Mouse (Mus musculus): ENCODE results near the gene Pla2g7.

Gene Pla2g7

GRCm38 (mm10) chr17:43563192-43563987 lies 4.5 kb upstream of the Pla2g7 start:
- ChIA-PET CTCF (interaction anchor here in 1 of 4 experiments (0.6 kb wide), 1 partner anchor 493 kb away, joined by 3 read pairs; no protein-coding TSS in a partner anchor), POLR2A (no interaction called here)

DNA sequence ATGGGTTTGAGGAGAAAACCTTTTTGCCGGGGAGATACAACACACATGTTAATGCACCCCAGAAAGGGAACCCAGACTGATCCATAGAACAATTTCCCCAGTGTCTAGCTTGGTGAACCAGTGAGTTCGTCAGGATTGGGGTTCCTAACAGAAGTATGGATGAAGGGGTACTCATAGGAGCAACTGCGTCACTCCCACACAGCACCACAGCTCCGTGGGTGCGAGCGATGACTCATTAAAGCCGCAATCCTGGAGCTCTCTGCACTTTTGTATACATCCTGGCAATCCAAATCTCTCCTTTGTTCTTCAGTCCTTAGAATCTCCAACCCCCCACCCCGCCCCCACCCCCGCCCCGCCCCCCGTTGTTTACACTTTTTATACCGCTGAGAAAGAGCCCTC lies 306 bp upstream of the Pla2g7 start:
- POLR2A ChIA-PET = interaction anchor here in 2 of 4 experiments (0.5 to 2.5 kb wide), 6 partner anchors 9 to 532 kb away, joined by 3 to 16 read pairs (median 4); no protein-coding TSS in a partner anchor
- CTCF ChIA-PET = interaction anchor here in 1 of 4 experiments (0.8 to 1.7 kb wide), 2 partner anchors 13 to 39 kb away, joined by 3 to 7 read pairs; no protein-coding TSS in a partner anchor

- POLR2A ChIA-PET = interaction anchor here in 3 of 4 experiments (0.6 to 2.9 kb wide), 4 partner anchors 9 to 12 kb away, joined by 3 to 12 read pairs (median 8); no protein-coding TSS in a partner anchor
- CTCF ChIA-PET = interaction anchor here in 1 of 4 experiments (1.7 kb wide), 1 partner anchor 38 kb away, joined by 7 read pairs; no protein-coding TSS in a partner anchor
These were observed 1.4 kb downstream of the Pla2g7 start for GRCm38 (mm10) chr17:43569287-43569686.

GRCm38 (mm10) chr17:43573624-43574073 lies 5.8 kb downstream of the Pla2g7 start:
- CTCF ChIA-PET = interaction anchor here in 1 of 4 experiments (0.6 kb wide), 1 partner anchor 23 kb away, joined by 7 read pairs; no protein-coding TSS in a partner anchor
- POLR2A ChIA-PET = interaction anchor here in 1 of 4 experiments (1.0 kb wide), 1 partner anchor 9 kb away, joined by 3 read pairs; no protein-coding TSS in a partner anchor

DNA sequence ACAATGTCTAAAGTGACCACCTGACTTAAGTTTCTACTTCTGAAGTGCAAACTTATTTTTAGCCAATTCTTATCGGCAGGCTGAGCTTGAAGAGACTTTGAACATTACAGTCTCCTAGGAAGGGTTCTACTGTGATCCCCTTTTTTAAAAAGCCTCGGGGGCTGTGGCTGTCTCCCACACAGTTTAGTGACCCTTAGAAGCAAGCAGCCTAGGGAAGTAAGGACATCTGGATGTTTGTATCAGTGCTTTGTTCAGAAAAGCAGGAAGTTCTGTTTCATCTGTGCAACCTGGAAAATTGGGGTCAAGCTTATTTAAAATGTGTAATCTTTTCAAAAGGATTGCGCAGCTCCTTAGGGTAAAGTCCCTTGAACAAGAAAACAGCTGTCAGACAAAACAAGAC lies 12.6 kb downstream of the Pla2g7 start:
- ChIA-PET CTCF (interaction anchor here in 3 of 4 experiments (0.7 to 1.2 kb wide), 4 partner anchors 13 to 120 kb away, joined by 3 to 12 read pairs (median 6); partner anchors contain the start of gene Pla2g7 (in 1 of the 3)), POLR2A (interaction anchor here in 3 of 4 experiments (0.7 to 1.7 kb wide), 5 partner anchors 11 to 398 kb away, joined by 5 to 12 read pairs (median 7); partner anchors contain the start of gene Pla2g7 (in 2 of the 3))

GRCm38 (mm10) chr17:43581012-43581467 lies 13.1 kb downstream of the Pla2g7 start:
- POLR2A ChIA-PET = interaction anchor here in 3 of 4 experiments (0.7 to 1.7 kb wide), 7 partner anchors 11 to 397 kb away, joined by 3 to 12 read pairs (median 6); partner anchors contain the start of gene Pla2g7 (in 3 of the 3)
- CTCF ChIA-PET = interaction anchor here (0.6 to 1.2 kb wide), 5 partner anchors 14 to 1242 kb away, joined by 3 to 12 read pairs (median 4); partner anchors contain the start of gene Pla2g7 (in 1 of the 4)

GRCm38 (mm10) chr17:43584771-43585170 lies 16.9 kb downstream of the Pla2g7 start:
- POLR2A ChIA-PET = no interaction called here

DNA sequence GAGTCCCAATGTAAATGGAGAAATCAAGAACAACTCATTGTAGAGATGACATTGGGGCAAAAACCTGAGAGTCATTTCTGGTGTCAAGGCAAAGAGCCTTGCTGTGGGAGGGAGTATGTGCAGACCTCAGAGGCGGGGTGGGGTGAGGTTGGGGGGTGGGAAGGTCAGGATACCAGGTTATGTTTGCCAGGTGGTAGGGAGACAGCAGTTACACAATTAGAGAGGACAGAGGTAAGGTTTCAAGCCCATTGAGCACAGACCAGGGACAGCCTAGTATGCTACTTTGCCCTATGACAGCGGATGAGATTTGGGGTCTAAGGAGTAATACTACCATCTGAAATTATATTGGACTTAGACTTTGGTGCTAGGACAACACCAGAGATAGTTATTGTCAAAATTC lies 19.4 kb downstream of the Pla2g7 start:
- CTCF ChIA-PET = no interaction called here

More at GRCm38 (mm10) chr17:43584771-43585170, 16.9 kb downstream of the Pla2g7 start:
- CTCF ChIA-PET = no interaction called here

GRCm38 (mm10) chr17:43589750-43590149 lies 21.9 kb downstream of the Pla2g7 start:
- CTCF ChIA-PET = no interaction called here
- POLR2A ChIA-PET = no interaction called here

More for the DNA sequence above, 19.4 kb downstream of the Pla2g7 start:
- POLR2A ChIA-PET = no interaction called here

GRCm38 (mm10) chr17:43590531-43590930 lies 22.6 kb downstream of the Pla2g7 start:
- ChIA-PET CTCF (no interaction called here), POLR2A (no interaction called here)

DNA sequence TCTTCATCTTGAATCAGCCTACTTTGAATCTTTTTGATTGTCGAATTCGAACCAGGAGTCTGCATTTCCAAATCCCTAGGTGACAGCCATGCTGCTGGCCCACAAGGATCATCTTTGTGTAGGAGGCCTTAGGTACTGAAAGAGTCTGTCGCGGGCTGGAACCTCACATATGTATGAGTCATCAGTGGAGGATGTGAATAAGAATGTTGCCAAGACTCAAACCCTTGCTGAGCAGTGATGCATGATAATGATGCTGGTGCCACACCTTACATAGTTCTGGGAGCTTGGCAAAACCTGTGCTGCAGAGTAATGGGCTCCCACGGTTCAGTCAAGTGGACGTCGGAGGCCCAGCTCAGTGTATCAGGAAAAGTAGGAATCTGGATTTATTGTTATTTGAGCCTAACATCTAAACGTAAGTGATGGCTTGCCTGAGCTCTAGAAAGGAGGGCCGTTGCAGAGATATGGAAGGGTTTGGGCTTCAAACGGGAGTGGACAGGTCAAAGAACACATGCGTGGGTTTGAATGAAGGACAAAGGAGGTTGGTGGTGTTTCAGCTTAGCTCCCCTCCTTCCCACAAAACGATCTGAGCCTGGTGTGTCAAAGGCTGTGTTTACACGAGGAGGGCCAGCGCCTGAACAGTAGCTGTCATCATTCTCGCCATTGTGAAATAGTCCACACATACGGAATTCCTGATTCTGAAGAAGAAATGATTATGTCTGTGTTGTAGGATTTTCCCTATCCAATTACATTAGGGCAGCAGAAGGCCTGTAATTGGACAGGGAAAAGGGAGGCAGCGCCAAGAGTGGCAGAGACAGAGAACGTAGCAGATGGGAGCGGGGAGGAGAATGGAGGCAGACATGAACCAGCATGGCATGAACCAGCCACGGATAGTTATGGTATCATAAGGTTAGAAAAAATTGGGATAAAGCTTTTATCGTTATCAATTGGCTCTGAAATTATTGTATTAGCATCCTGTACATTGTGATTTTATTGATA lies 24.7 kb downstream of the Pla2g7 start:
- CTCF ChIA-PET = interaction anchor here in 1 of 4 experiments (1.4 kb wide), 1 partner anchor 14 kb away, joined by 4 read pairs; no protein-coding TSS in a partner anchor
- POLR2A ChIA-PET = interaction anchor here in 3 of 4 experiments (0.6 to 1.9 kb wide), 3 partner anchors 11 to 35 kb away, joined by 3 to 5 read pairs (median 3); no protein-coding TSS in a partner anchor

DNA sequence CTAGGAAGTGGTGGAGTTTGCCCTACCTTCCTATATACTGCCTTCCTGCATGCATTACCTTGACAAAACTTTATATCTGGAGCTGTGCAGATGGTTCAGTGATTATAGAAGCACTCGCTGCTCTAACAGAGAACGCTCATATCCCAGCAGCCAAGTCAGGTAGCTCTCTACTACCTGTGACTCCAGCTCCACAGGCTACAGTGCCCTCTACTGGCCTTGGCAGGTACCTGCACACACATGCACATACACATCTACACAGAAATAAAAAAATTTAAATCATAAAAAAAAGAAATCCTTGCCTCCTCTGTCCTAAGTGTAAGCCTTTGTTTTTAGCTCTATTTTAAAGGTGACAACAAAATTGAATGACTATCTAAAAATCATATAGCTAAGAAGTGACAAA lies 29.8 kb downstream of the Pla2g7 start:
- CTCF ChIA-PET = interaction anchor here (0.6 to 3.6 kb wide), 9 partner anchors 9 to 328 kb away, joined by 3 to 12 read pairs (median 5); no protein-coding TSS in a partner anchor

GRCm38 (mm10) chr17:43598706-43599105 lies 30.8 kb downstream of the Pla2g7 start:
- POLR2A ChIA-PET = no interaction called here
- CTCF ChIA-PET = interaction anchor here in 3 of 4 experiments (0.5 to 3.6 kb wide), 4 partner anchors 9 to 81 kb away, joined by 4 to 12 read pairs (median 8); no protein-coding TSS in a partner anchor

More for the DNA sequence above, 29.8 kb downstream of the Pla2g7 start:
- POLR2A ChIA-PET = interaction anchor here in 1 of 4 experiments (0.9 to 1.4 kb wide), 2 partner anchors 79 to 93 kb away, joined by 3 to 4 read pairs; no protein-coding TSS in a partner anchor

DNA sequence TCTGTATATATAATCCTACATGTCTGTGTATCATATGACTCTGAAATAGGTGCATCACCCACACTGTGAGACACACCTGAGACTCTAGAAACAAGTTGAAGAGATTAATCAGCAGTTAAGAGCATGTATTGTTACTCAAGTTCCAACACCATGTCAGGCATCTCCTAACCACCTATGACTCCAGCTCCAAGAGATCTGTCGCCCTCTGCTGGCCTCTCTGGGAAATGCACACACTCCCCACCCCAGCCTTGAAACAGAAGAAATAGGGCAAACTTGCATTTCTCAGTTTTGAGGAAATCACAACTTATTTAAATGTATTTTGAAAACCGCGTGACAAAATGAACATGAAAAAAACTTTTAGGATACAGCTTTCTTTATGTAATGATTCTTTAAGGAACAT lies 38.8 kb downstream of the Pla2g7 start:
- ChIA-PET CTCF (interaction anchor here (0.6 to 2.3 kb wide), 31 partner anchors 8 to 524 kb away, joined by 3 to 20 read pairs (median 4); partner anchors contain the start of genes Cyp39a1 (in 1 of the 4), Pla2g7 (in 1 of the 4) and Slc25a27 (in 1 of the 4)), POLR2A (interaction anchor here in 2 of 4 experiments (0.8 to 1.0 kb wide), 2 partner anchors 88 to 280 kb away, joined by 4 read pairs; no protein-coding TSS in a partner anchor)

- CTCF ChIA-PET = interaction anchor here (0.6 to 2.3 kb wide), 12 partner anchors 9 to 624 kb away, joined by 3 to 10 read pairs (median 4); no protein-coding TSS in a partner anchor
- POLR2A ChIA-PET = no interaction called here
These were observed 43.7 kb downstream of the Pla2g7 start for GRCm38 (mm10) chr17:43611586-43611985.

DNA sequence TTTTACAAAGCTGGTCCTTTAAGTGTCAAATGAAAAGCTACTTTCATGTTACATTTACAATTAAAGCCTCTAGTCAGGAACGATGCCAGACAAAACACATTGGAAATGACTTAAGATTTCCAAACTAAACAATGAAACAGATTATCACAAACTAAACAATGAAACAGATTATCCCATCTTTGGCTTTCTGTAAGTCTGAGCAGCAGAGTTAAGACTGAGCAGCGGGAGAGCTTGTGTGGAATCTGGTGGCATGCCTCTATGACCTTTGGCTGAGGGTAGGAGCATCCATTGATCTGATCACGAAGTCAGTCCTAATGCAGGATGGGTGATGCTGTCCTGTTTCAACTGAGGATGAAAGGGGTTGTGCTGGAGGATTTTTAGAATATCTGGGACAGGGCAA lies 44.3 kb downstream of the Pla2g7 start:
- CTCF ChIA-PET = interaction anchor here (0.6 to 2.3 kb wide), 12 partner anchors 8 to 625 kb away, joined by 3 to 10 read pairs (median 4); no protein-coding TSS in a partner anchor
- POLR2A ChIA-PET = interaction anchor here in 1 of 4 experiments (0.6 kb wide), 1 partner anchor 286 kb away, joined by 3 read pairs; no protein-coding TSS in a partner anchor

DNA sequence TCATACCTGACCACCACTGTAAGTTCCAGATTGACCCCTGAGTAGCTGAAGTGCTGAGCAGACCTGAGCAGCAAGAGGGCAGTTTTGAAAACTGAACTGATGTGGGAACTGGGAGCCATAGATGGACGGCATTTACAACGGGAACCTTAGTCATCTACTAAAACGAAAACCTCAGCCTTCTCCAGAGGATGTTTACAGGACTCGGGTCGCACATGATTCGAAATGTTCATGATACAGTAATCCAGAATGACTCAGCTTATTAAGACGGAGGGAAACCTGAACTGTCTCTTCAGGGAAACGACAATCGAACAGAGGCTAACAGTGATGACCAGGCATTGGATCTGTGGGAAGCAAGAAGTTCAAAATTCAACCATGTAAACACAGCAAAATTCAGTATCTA lies 51.3 kb downstream of the Pla2g7 start:
- ChIA-PET CTCF (interaction anchor here in 1 of 4 experiments (1.4 kb wide), 1 partner anchor 12 kb away, joined by 5 read pairs; no protein-coding TSS in a partner anchor), POLR2A (no interaction called here)
